Mouse (Mus musculus) kidney, embryonic 14.5 days (tissue): Measurements from ENCODE around the gene Map4. TPM values are rescaled to one million over a fixed set of nuclear protein-coding genes. Genes with fewer than 3 reads are reported as not detected.
"Not testable (repeated sequence)": the region's sequence is repeated elsewhere in the genome, so short reads cannot be mapped to it uniquely, and the experiment has no call there.

Source experiments
- ATAC-seq: fragments of 200-750 bp; cut with Nextera tagmentation; 2 replicates; pipeline ENCODE4 v1.8.0; 2017; ENCODE audit warnings: moderate number of reproducible peaks, mild to moderate bottlenecking, moderate TSS enrichment, moderate library complexity; ENCODE audit not compliant: low FRiP score, low TSS enrichment
- H3K27ac ChIP-seq: fragments of 300-500 bp; sonication (generic); 2 replicates; pipeline ENCODE4 v1.5.1; 2014; ENCODE audit warnings: low read depth, mild to moderate bottlenecking, low read length, moderate library complexity, mixed read lengths
- H3K27me3 ChIP-seq: fragments of 300-500 bp; sonication (generic); 2 replicates; pipeline ENCODE4 v1.6.1; 2014; ENCODE audit warnings: mild to moderate bottlenecking, low read length; ENCODE audit not compliant: control insufficient read depth, insufficient read depth
- H3K36me3 ChIP-seq: fragments of 300-500 bp; sonication (generic); 2 replicates; pipeline ENCODE4 v1.6.1; 2014; ENCODE audit warnings: low read length, mixed read lengths; ENCODE audit not compliant: control insufficient read depth, insufficient read depth
- H3K4me1 ChIP-seq: fragments of 300-500 bp; sonication (generic); 2 replicates; pipeline ENCODE4 v1.6.1; 2014; ENCODE audit warnings: low read length, mixed read lengths; ENCODE audit not compliant: control insufficient read depth, insufficient read depth
- H3K4me2 ChIP-seq: fragments of 300-500 bp; sonication (generic); replicated peaks from 2 replicates; pipeline ENCODE4 v1.6.1; 2014; ENCODE audit warnings: low read depth, mild to moderate bottlenecking, low read length
- H3K4me3 ChIP-seq: fragments of 300-500 bp; sonication (generic); 2 replicates; pipeline ENCODE4 v1.5.1; 2014; ENCODE audit warnings: mild to moderate bottlenecking, low read length
- H3K9ac ChIP-seq: fragments of 300-500 bp; sonication (generic); 2 replicates; pipeline ENCODE4 v1.6.1; 2014; ENCODE audit warnings: low read depth, mild to moderate bottlenecking, low read length, moderate library complexity
- H3K9me3 ChIP-seq: fragments of 300-500 bp; sonication (generic); 2 replicates; pipeline ENCODE4 v1.6.1; 2016; ENCODE audit warnings: low read length; ENCODE audit not compliant: control insufficient read depth
- WGBS: fragments of 180-500 bp; shearing (Covaris S2); extraction: QIAGEN DNeasy Blood & Tissue Kit; methylation state at CpG from one replicate; pipeline ENCODE4 v1.1.7; 2014; 5-methylcytosine and 5-hydroxymethylcytosine counted together
- polyA plus RNA-seq: library from polyadenylated mRNA; unstranded; fragments of >200 nt; fragmentation: Nextera tagmentation; extraction: Ambion mirVana; gene quantifications from 2 replicates; pipeline ENCODE4 v1.2.1, GENCODE M21; 2014

Map4 gene
- polyA plus RNA-seq, 1 experiment from 2014 or later: 54.6 TPM

DNA sequence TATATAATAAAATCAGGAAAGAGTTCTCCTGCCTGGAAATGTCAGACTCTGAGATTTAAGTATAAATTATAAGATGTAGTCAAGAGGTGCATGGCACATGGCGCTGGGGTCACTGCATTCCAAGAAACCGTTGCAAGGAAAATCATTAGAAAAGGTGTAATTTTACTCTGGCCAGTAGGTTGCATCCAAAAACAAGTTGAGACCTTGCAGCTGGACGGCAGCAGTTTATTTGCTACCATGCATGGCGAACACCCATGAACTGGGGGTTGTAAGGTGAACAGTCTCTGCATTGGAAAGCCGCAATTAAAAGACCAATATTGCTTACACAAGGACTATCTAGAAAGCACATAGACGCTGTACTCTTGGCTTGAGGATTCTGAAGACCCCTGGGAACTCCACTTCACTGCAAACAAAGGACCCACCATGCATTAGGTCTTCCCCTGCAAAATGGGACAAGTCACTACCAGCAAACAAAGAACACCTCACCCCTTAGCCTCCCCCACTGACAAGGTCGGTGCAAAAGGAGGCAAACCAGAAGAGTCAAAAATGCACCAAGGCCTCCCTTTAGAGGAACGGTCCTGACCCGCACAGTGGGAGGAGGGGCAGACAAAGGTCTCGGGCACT, 185.2 kb downstream of the Map4 start:
- Histone ChIP-seq H3K4me2 (peak overlapping the region; percentile 67), H3K27ac (peak overlapping the region; percentile 97), H3K27me3 (no peaks in the 10 kb centered on the region), H3K36me3 (peaks cover 36% of the 10 kb centered on the region), H3K4me3 (peak overlapping the region; percentile 96), H3K9me3 (no peaks in the 10 kb centered on the region), H3K4me1 (peaks cover 7% of the 10 kb centered on the region; the same call in 1 of the 2 replicates), H3K9ac (peak overlapping the region; percentile 94)
- WGBS: 2% methylated on average over 10 of the region's 10 CpGs
- peak; percentile 1; the same call in 1 of the 2 replicates for ATAC-seq

DNA sequence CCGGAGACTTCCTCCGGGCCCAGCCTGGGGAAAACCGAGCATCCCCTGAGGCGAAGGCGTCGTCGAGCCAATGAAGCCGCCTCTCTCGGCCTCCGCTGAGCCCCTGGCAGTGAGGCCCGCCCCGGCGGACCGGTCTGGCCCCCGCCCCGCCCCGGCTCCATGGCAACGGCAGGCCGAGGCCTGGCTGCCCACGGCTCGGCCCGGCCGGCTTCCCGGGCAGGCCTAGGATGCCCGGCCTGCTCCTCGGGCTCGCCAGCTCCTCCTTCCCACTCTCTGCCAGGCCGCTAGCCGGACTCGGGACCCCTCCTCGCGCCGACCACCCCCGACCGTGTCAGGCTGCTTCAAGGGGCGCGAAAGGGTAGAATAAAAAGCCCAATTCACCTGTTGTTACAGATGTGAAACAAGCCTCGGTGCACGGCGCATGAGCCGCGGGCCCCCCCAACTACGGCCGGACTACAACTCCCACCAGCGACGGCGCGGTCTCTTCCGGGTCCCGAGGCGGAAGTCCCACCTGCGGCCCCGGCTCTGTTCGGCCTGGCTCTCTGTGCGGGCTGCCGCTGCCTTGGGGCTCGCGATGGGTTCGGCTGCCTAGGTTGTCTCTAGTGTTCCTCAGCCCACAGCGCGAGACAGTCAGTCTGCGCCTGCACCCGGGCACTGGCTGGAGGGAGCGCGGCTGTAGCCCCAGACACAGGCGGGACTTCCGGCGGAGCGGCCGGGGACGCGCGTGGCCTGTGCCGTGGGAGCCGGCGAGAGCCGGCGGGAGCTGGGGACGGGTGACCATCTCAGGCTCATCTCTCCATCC, 185.9 kb downstream of the Map4 start, which contains the start of gene Smarcc1:
Smarcc1 (plus strand) TSS at position 732 of the 802 bp plus-strand sequence.
- ATAC-seq: peak; percentile 96

DNA sequence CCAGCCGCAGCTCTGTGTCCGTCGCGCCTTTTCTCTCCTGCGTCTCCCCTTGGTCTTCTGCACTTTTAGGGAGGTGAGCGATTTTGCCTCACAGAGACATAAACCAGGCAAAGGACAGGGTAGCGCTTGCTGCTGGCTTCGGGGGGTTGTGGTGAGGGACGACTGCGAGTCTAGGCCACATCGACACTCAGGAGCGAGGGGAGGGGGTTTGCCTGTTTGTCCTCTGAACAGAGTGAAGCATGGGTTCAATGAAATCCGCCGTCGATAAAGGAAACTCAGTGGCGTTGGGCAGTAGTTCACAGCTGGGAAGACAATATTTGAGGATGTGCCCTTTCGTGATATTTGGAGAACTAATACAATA, 186.5 kb downstream of the Map4 start, which contains the start of gene Dhx30:
Dhx30 (minus strand) TSS at position 52 of the 361 bp plus-strand sequence.
- ATAC-seq: peak; percentile 9
- Histone ChIP-seq H3K36me3 (peaks cover 23% of the 10 kb centered on the region), H3K4me1 (peaks cover 7% of the 10 kb centered on the region; the same call in 1 of the 2 replicates), H3K4me3 (peak within 1 kb of the TSS; percentile 96), H3K9me3 (no peaks in the 10 kb centered on the region), H3K27me3 (no peaks in the 10 kb centered on the region), H3K9ac (peak within 1 kb of the TSS; percentile 94), H3K4me2 (peak within 1 kb of the TSS; percentile 73), H3K27ac (peak within 1 kb of the TSS; percentile 97)
- WGBS: under 1% methylated on average over 17 of the region's 17 CpGs

More for the DNA sequence above, 185.9 kb downstream of the Map4 start, which contains the start of gene Smarcc1:
- H3K27me3 ChIP-seq: no peaks in the 10 kb centered on the region
- peaks cover 29% of the 10 kb centered on the region for H3K36me3 ChIP-seq
- WGBS: under 1% methylated on average over 77 of the region's 79 CpGs
- H3K9ac ChIP-seq: peak within 1 kb of the TSS; percentile 94
- no peaks in the 10 kb centered on the region for H3K9me3 ChIP-seq
- H3K27ac ChIP-seq: peak within 1 kb of the TSS; percentile 97
- peaks cover 7% of the 10 kb centered on the region; the same call in 1 of the 2 replicates for H3K4me1 ChIP-seq
- peak within 1 kb of the TSS; percentile 73 for H3K4me2 ChIP-seq
- peak within 1 kb of the TSS; percentile 96 for H3K4me3 ChIP-seq

- peaks cover 7% of the 10 kb centered on the region; the same call in 1 of the 2 replicates for H3K4me1 ChIP-seq
- peak overlapping the region; percentile 96 for H3K4me3 ChIP-seq
- ATAC-seq: no peak
- peak overlapping the region; percentile 73 for H3K4me2 ChIP-seq
- H3K27ac ChIP-seq: no peak overlapping the region
- peaks cover 18% of the 10 kb centered on the region for H3K36me3 ChIP-seq
- WGBS: 43% methylated on average over 1 of the region's 1 CpGs
- H3K9me3 ChIP-seq: no peaks in the 10 kb centered on the region
- H3K9ac ChIP-seq: peak overlapping the region; percentile 94; the same call in 1 of the 2 replicates
- no peaks in the 10 kb centered on the region for H3K27me3 ChIP-seq
Measured at GRCm38 (mm10) chr9:110118249-110118648, 187.0 kb downstream of the Map4 start.

DNA sequence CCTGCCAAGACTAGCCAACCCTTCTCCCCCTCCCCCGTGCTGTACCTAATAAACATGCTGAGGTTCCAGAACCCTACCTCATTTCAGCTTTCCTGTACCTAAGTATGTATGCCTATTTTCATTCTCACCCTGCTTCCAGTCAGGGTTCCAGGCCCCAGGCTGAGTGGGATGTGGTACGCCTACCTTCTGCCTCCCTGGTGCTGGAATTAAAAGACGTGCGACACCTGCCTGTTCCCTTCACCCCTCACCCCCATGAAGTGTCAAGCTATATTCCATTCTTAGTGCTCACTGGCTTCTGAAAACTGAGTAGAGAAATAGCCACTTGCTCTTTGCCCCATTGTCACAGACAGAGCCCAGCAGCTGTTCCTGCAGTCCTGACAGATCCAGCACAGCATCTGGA, 190.2 kb downstream of the Map4 start:
- peaks cover 4% of the 10 kb centered on the region; the same call in 1 of the 2 replicates for H3K36me3 ChIP-seq
- no peak for ATAC-seq
- no peak overlapping the region for H3K4me2 ChIP-seq
- H3K27ac ChIP-seq: no peak overlapping the region
- peaks cover 7% of the 10 kb centered on the region; the same call in 1 of the 2 replicates for H3K4me1 ChIP-seq
- no peak overlapping the region for H3K9ac ChIP-seq
- H3K27me3 ChIP-seq: no peaks in the 10 kb centered on the region
- WGBS: 77% methylated on average over 4 of the region's 4 CpGs
- no peak overlapping the region for H3K4me3 ChIP-seq
- no peaks in the 10 kb centered on the region for H3K9me3 ChIP-seq

- peaks cover 4% of the 10 kb centered on the region; the same call in 1 of the 2 replicates for H3K36me3 ChIP-seq
- H3K27ac ChIP-seq: no peak overlapping the region
- H3K4me3 ChIP-seq: no peak overlapping the region
- WGBS: 80% methylated on average over 2 of the region's 2 CpGs
- ATAC-seq: no peak
- no peak overlapping the region for H3K9ac ChIP-seq
- H3K9me3 ChIP-seq: no peaks in the 10 kb centered on the region
- H3K27me3 ChIP-seq: no peaks in the 10 kb centered on the region
- peaks cover 4% of the 10 kb centered on the region; the same call in 1 of the 2 replicates for H3K4me1 ChIP-seq
- no peak overlapping the region for H3K4me2 ChIP-seq
Measured at GRCm38 (mm10) chr9:110123322-110123721, 192.1 kb downstream of the Map4 start.

- H3K4me3 ChIP-seq, H3K27ac ChIP-seq, H3K9me3 ChIP-seq, H3K36me3 ChIP-seq, H3K9ac ChIP-seq, ATAC-seq, H3K4me2 ChIP-seq, H3K4me1 ChIP-seq, H3K27me3 ChIP-seq: not testable (repeated sequence)
- WGBS: 61% methylated on average over 2 of the region's 2 CpGs
Measured at GRCm38 (mm10) chr9:110124008-110124540, 192.8 kb downstream of the Map4 start.

DNA sequence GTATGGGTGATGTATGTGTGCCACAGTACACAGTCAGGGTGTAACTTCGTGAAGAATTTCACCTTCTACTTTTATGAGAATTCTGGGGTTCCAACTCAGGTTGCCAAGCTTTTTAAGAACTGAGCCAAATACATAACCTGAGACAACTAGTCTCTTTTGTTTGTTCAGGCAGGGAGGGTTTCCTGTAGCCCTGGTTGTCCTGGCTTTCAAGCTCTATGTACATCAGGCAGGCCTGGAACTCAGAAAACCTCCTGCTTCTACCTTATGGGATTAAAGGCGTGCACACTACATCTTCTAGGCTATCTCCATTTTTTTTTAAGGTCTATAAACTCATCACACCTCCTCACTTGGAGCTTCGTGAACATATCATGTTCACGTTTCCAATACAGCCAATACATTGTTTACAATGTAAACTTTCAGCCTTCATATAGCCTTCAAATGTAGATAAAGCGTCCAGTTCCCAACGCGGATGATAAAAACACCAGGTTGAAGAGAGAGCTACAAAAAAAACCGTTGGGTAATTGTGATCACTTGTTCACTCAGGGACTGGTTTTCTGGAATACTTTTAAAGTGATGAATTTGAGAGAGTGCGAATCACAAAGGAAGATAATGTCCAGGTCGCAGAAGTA, 199.8 kb downstream of the Map4 start:
- peak overlapping the region; percentile 94 for H3K4me3 ChIP-seq
- H3K27ac ChIP-seq: peak overlapping the region; percentile 95
- peak overlapping the region; percentile 67 for H3K4me2 ChIP-seq
- H3K9me3 ChIP-seq: no peaks in the 10 kb centered on the region
- H3K9ac ChIP-seq: peak overlapping the region; percentile 95
- WGBS: 16% methylated on average over 10 of the region's 10 CpGs
- H3K4me1 ChIP-seq: peaks cover 22% of the 10 kb centered on the region
- peaks cover 17% of the 10 kb centered on the region for H3K36me3 ChIP-seq
- H3K27me3 ChIP-seq: no peaks in the 10 kb centered on the region
- ATAC-seq: no peak
